Mouse (Mus musculus) monocyte, adult 2 months (primary cell): ENCODE measurements at regions not wholly inside any gene's neighbourhood (a gene's known extent, or its start where the extent isn't known, plus 50 kb on each side); places are given as distances from the start of the nearest gene placed in this dataset.

Experiments
- DNase-seq, 2 experiments: peaks; one replicate each; pipeline ENCODE4 v3.0.0; 2022; ENCODE audit warnings: low spot score in 2 of 2, low read depth in 1 of 2

DNA sequence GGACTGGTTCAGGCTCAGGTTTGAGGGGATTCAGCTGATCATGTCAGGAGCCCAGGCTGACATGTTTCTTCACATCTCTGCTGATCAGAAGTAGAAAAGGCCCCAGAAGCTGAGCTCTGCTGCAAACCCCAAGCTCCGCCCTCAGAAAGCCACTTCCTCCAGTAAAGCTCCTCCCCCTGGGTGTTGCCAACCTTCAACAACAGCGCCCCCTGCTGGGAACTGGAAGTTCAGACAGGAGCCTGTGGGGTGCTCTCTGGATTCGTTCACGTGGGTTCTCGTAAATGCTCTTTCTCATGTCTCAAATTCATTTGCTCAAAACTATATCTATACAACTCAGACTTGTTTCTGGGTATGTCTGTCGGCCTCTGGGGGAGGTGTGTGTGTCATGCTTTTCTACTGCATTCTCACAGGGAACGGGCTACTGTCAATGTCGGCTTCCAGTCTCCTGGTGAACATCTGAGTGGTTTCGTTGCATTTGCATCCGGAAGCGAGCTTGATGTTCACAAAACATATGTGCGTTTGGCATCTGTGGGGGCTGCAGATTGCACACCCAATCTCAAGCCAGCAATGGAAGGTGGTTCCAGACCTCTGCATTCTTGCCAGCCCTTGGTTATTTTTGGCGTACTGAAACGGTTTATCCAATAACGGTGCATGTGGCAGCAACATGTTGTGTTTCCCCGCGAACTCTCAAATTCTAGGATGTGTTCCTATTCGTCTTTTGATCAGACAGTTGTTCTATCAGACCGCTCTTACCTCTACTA lies 174.3 kb downstream of the Cryba4 start:
- DNase-seq, result no peak

DNA sequence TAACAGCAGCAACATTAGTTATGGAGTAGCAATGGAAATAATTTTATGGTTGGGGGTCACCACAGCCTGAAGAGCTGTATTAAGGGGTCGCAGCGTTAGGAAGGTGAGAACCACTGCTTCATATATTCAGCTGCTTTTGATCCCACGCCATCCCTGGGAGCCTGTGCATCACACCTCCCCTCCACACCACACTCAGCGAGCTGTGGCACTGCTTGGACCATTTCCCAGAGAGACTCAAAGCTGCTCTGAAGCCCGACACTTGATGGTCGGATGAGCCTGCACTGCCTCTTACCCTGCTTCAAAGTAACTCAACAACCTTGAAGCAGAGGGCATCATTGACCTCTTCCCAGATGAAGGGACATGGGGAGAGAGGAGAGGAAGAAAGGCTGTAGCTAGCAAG lies 171.3 kb downstream of the Cryba4 start:
- DNase-seq, result no peak

DNA sequence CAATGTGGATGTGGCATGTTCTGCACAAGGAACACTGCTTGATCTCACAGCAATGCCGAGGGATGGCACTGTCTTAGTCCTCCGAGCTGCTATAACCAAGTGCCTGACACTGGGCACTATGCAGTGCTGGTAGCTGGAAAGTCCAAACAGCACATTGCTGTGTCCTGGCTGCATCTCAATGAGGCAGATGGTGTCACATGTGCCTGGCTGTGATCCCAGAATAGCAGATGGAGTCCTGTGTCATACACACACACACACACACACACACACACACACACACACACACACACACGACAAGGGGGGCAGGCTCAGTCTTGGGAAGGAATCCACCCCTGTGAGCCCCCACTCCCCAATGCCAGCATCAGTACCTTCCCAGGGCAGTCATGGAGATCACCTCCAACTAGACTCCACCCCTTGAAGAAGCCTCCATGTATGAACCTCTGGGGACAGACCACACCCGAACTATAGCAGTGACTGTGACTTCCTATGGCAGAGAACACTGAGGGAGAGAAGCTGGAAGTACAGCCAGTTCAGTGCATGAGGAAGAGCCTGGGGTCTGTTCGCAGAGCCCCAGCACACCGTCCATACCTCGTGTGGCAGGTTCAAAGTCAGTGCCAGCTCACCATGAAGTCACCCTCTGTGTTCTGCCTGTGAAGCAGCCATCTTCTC lies 160.3 kb downstream of the Cryba4 start:
- DNase-seq, result no peak

DNA sequence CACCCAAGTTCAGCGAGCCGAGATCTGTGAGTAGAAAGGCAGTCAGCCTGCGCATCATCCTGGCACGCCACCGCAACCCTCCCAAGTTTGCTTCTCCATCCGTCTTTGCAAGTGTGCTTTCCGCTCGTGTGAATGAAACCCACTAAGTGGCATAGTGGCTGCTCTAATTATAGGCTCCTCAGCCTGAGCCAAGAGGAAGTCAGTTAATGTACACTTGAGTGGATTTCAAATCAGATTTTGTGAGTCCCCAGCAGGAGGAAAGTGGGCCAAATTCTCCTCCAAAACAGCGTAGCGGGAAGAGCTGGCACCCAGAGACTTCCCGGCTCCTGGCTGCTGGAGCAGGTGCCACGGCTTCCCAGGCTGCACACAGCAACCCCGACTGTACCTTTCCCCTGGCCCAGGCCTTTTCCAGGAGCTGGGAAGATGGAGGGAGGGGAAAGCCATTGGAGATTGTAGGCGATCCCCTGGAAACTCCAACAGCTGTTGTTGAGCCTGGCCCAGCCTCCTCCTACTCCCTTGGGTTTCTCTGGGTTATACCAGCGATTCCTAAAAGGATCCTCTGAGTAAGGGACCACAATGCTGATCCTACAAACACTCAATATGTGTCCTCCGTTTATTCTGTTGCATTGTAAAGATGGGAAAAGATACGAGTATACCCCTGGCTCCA lies 158.3 kb downstream of the Cryba4 start:
- no peak for DNase-seq

DNA sequence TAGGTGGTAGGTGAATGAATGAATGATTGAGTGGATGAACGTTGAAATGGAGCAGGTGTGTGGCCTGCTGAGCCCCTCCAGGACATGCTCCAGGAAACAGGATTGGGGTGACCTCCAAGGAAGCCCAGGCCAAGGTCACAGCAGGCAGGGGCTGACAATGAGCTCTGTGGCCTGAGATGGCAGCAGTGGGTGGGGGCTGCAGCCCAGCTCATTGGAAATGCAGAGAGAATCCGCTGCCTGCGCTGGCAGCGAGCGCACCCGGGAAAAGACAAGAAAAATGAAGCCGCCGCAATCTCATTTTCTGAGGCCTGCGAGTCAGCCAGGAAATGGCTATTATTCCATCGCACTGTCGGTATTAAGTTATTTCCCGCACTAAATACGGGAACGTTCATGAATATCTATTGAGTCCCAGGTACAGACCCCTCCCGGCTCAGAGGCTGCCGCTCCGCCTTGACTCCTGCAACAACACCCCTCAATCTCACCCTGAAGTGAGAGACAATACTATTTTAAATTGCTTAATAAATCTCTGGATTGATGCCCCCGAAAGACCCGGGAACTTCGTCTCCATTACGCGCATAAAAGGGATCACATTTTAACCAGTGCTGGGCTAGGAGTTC lies 153.7 kb downstream of the Cryba4 start:
- no peak for DNase-seq

DNA sequence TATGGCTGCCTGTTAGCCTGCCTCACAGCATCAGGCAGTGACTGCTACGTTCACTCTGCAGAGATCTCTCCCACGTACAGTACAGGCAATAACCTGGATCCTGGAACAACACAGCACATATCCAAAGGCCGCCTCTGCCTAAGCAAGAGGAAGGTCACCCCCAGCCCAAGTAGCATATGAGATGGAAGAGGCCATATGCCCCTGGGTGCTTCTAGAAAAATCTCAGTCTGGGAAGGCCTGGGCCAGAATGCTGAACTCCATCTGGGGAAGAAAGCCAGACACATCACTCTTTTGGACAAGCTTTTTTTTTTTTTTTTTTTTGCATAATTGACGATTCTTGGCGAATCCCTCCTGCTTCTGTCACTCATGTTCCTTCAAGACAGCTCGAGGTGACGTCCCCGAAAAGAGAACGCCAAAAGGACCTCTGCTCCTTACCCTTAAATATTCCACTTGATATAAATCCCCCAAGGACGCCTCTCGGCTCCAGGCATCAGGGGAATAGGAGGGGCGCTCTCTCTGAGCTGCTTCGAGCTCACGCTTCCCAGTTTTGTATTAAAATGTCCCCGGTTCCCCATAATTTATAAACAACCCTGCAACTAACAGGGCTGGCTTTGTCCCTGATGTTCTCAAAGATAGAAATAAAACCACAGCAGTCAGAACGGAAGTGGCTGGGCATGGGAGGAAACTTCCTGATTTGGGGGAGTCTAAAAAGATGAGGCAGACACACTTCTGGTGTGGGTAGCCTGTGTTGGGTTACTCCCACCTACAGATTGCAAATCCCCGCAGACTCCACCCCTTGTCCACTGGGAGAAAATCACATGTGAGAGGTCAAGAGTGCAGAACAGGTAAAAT lies 150.4 kb downstream of the Cryba4 start:
- no peak for DNase-seq

DNA sequence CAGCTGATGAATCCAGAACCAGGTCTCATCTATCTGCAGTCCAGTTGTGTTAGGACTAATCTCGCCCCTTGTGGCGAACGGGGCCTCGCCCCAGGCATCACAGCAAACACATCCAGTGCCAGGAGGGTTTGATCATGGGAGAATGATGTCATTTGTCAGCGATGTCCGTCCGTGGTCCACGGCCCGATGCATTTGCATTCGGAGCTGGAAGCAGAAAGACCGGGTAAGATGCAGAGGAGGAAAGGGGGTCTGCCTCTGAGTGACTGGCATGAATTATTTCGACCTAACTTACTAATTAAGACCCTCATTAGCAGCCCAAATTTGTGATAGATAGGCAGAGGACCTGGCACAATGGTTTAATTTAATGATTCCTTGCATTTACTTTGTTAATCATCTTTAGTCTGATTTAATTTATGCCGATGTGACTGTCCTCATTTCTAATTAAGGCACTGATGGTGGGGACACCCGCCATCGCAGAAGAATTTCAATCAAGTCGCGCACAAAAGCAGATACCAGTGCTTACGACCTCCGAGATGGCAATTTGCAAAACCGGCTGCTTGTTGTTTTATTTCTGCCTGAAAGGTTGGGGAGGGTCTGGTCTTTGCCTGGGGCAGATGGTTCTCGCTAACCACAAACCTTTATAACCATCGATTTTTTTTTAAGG lies 141.9 kb downstream of the Cryba4 start:
- DNase-seq, result no peak

DNA sequence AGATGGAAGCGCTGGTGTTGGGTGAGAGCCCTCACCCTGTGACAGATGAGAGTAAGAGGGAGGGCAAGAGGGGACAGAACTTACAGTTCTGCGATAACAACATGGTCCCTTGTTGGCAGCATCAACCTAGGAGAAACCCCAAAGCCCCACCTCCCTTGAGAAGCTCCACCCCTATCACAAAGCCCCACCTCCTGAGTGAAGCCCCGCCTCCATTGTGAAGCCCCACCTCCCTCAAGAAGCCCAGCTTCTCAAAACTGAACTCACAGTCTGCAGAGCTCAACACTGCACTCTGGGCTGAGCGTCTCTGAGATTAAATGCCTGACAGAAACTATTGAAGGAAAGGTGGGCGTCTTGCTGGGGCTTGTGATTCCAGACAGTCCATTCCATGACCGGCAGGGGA lies 131.6 kb downstream of the Cryba4 start:
- DNase-seq, result no peak

DNA sequence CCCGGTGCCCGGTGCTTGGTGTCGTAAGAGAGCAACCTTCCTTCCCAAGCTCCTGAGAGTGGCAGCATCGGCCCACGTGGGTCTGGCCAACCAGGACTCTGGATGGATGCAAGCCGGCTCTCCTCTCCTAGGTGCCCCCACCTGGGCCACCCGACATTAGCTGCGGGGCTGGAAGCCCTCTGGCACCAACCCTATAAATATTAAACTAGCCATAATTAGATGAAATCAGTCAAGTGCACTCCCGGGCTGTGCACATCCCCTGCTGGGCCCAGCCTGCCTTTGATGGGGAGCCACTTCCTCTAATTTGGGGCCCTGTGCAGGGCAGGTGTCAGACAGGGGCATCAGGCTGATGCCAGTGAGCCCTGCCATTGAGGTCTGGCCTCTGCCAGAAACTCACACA lies 130.8 kb downstream of the Cryba4 start:
- no peak for DNase-seq

DNA sequence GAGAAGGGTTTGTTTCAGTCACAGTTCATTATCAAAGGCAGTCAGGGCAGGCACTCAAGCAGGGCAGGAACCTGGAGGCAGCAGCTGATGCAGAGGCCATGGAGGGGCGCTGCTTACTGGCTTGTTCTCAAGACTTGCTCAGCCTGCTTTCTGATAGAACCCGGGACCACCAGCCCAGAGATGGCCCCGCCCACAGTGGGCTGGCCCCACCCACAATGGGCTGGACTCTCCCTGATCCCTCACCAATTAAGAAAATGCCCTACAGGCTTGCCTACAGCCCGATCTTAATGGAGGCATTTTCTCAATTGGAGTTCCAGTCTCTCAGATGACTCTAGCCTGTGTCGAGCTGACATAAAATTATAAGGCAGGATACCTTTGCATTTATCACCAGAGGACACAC lies 129.7 kb downstream of the Cryba4 start:
- DNase-seq, result no peak

DNA sequence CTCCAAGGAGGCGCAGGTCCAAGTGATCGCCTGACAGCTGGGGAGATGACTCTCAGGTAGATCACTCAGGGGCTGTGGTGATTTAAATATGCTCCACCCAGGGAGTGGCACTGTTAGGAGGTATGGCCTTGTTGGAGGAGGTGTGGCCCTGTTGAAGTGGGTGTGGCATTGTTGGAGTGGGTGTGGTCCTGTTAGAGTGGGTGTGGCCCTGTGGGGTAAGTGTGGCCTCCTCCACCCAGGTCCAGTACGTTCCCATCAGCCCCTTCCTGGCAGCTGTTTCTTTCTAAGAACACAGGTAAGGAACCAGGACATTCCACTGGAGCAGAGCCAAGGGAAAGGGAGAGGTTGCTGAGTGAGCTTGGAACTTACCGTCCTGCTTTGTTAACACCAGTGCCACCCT lies 125.1 kb downstream of the Cryba4 start:
- no peak for DNase-seq

DNA sequence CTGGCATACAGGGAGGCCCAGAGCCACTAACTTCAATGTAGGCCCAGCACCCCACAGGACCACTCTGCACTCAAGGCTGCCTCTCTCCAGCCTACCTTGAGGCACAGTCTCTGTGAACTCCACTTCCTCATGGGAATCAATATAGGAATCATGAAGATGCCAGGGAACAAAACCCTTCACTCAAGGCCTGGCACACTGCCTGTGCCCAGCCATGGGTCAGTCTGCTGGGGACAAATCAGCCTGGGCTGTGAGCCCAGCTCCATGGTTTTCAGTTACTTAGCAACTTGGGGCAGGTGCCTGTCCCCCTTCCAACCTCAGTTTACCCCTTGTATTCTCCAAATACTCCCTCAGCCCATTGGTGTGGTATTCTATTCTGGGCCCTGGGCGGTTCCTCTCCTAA lies 119.6 kb downstream of the Cryba4 start:
- DNase-seq, result no peak

DNA sequence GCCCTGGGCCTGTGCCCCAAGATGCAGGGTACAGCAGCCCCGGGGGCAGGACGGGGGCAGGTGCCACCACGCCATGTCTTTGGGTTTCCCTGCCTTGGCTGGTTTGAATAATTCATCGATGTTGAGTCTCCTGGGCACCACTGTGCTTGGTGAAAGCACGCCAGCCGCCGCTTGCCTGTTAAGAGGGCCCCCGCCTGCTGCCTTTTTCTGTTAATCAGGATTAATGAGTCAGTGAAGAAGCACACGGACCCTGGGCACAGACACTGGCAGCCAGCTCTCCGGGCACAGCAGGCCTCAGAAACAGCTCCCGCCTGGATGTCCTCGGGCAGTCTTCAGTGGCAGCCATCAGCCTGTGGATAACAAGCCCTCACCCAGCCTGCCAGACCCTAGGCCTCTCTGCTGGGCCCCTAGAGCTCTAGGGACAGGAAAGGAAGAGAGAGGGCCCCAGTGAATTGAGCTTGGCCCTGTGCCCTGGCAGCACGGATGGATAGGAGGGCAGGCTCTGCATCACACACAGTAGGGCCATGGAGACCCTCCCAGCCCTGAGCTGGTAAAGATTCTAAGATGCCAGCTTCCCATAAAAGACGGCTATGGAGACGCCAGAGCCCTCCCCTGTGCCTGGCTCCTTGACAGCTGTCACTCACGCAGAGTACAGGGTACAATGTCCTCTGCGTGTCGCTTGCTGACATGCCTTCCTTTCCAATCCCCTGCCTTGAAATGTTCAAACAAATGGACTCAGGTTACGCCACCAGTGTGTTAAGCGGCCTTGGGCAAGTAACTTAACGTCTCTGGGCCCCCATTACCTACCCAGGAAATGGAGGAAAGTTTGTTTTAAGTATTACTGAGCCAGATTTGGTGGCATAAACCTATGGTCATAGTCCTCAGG lies 118.4 kb downstream of the Cryba4 start:
- no peak for DNase-seq

DNA sequence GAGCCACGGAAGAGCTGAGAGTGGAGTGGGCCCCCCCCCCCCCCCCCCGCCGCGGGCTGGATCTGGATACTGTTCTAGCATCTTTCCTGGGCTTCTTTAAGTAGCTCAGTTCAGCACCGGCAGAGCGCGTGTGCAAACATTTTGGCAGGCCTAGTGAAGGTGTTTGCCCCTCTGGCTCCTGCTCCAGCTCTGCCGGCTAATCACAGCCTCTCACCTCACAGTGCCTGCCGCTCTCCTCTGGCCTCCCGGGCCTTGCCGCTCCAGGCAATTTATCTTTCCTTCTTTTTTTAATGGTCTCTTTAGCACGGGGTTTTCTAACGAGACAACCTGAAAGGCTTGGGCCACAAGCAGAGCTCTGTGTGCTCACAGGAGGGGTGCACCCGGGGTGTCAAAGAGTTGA lies 115.7 kb downstream of the Cryba4 start:
- DNase-seq, result no peak

DNA sequence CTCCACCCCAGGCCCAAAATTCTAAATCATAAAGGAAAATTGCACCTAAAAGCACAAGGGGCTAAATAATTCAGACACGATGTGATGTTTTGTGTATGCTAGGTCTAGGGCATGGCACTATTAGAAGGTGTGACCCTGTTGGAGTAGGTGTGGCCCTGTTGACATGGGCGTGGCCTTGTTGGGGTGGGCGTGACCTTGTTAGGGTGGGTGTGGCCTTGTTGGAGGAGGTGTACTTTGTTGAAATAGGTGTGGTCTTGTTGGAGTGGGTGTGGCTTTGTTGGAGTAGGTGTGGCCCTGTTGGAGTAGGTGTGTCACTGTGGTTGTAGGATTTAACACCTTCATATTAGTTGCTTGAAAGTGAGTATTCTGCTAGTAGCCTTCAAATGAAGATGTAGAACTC lies 114.1 kb downstream of the Cryba4 start:
- DNase-seq, result no peak

DNA sequence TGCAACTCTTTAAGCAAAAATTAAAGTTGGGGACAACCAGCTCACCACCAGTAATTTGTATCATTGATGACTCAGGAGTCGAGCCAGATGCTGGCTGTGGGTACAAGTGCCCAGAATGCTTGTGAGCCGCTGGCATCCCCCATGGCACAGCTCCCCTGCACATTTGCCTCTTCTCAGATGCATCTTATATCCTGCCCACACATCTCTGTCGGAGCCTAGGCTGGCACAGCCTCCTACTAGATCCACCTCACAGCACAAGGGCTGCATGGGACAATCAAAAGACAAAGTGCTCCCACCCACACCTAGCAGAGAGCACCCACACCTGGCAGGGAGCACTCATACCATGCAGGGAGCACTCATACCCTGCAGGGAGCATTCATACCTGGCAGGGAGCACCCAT lies 109.6 kb downstream of the Cryba4 start:
- DNase-seq, result no peak

DNA sequence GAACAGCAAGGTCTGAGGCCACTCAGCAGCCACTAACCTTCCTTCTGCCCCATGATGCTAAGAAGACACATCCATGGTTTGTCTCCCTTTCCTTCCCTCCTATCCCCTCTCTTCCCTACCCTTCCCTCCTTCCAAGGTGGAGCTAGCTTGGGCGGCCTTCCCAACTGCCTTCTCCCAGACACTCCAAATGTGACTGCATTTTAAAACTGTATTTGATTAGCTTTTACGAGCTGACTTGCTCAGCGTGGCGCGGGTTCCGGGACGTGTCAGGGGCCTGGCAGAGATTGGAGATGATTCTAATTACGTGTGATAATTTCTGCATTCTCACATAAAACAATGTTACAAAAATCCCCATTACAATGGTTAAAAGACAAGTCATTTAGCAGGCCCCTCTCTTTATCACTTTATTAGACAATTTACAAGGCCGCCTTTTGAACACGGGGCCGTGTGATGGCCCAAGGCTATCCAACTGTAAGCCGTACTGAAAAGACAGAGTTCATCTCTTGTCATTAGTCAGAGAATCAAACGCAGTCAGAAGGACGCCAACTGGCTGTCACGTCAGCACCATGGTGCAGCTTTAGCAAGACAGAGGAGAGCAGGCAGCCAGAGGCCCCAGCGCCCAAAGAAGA lies 108.2 kb downstream of the Cryba4 start:
- DNase-seq, result no peak

DNA sequence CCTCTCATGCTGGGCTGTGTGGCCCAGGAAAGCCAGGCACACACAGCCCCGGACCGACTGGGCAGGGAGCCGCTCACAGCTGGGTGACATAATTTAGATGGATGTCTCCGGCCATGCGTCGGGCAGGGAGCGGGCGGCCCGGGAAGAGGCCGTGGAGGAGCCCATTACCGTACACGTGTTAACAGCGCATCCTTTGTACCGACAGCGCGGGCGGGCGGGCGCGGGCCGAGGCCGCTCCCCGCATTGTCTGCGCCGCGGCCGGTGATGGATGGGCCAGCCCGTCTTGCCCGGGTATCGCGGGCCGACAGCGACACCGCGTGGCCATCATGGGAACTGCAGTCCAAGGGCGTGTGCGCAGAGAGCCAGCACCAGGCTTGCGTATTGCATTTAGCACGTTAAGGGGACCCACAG lies 98.6 kb downstream of the Cryba4 start:
- peak; percentile 9 to 55 for DNase-seq

DNA sequence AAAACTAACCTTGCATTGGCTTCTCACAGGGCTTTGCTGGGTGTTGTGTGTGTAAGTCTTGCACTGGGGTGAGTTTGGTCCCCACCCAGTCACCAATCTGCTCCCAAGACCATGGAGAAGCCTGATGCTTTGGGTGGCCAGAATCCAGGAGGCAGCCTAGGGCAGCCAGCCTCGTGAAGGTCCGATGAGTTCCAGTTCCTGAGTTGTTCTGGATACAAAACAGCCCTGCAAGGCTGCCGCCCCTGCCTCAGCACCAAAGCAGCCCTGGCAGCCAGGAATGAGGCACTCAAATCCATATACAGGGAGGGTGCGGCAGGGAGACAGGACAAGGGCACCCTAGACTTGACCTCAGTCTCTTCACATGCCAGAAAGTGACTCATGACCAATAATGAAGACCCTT lies 97.7 kb downstream of the Cryba4 start:
- DNase-seq, result no peak
